Comparison of ENCODE assay signal across 8 mouse cellular contexts in genomic region chr16:22118716-22119501, GRCm38 (mm10). TPM values are rescaled to one million over a fixed set of nuclear protein-coding genes. Genes with fewer than 3 reads are reported as not detected.
DNase-seq lines count a peak whose midpoint lies in the region; ATAC-seq and TF ChIP-seq lines count a peak whose summit lies in the region.

No protein-coding gene starts in this region.

- H3K36me3 ChIP-seq in kidney, postnatal 0 days (ENCODE audit: insufficient read depth, low read length): no peaks in the 10 kb centered on the region
- no peaks in the 10 kb centered on the region for H3K36me3 ChIP-seq in midbrain, embryonic 15.5 days (replicated peaks)

- no peaks in the 10 kb centered on the region for H3K9me3 ChIP-seq in kidney, postnatal 0 days (replicated peaks; ENCODE audit: low read length)
- H3K9me3 ChIP-seq in midbrain, embryonic 15.5 days: no peaks in the 10 kb centered on the region

- no peaks in the 10 kb centered on the region for H3K27me3 ChIP-seq in kidney, postnatal 0 days (ENCODE audit: insufficient read depth, low read length)
- no peaks in the 10 kb centered on the region for H3K27me3 ChIP-seq in midbrain, embryonic 15.5 days (replicated peaks)

- peak overlapping the region; percentile 34; the same call in 1 of the 2 replicates for H3K4me2 ChIP-seq in kidney, postnatal 0 days (ENCODE audit: low read length)
- no peak overlapping the region for H3K4me2 ChIP-seq in midbrain, embryonic 15.5 days

- ATAC-seq in frontal cortex, adult (ENCODE audit: low TSS enrichment): peak; percentile 64
- no peak for ATAC-seq in kidney, postnatal 0 days (replicated peaks; ENCODE audit: low FRiP score, low read depth)
- no peak for ATAC-seq in midbrain, embryonic 15.5 days (replicated peaks)

- WGBS in kidney, postnatal 0 days: 52% methylated on average over 14 of the region's 14 CpGs
- 92% methylated on average over 14 of the region's 14 CpGs for WGBS in midbrain, embryonic 15.5 days

- DNase-seq in lung, postnatal 10 days: peak; percentile 9
- no peak for DNase-seq in lung, postnatal 36 days
- peak; percentile 66 for DNase-seq in kidney, postnatal 0 days (ENCODE audit: low spot score)
- peak; percentile 59 for DNase-seq in thymus, postnatal 14 days
- DNase-seq in cerebellum, adult 9-11 months: no peak
- no peak for DNase-seq in ovary, adult 18-20 months (ENCODE audit: low spot score)

- peaks cover under 1% of the 10 kb centered on the region; the same call in 1 of the 2 replicates for H3K4me1 ChIP-seq in kidney, postnatal 0 days (replicated peaks; ENCODE audit: insufficient read depth, low read length)
- no peaks in the 10 kb centered on the region for H3K4me1 ChIP-seq in midbrain, embryonic 15.5 days

- H3K4me3 ChIP-seq in kidney, postnatal 0 days (replicated peaks; ENCODE audit: low read depth, low read length): no peak overlapping the region
- H3K4me3 ChIP-seq in midbrain, embryonic 15.5 days: no peak overlapping the region

- TF ChIP-seq CTCF in kidney, postnatal 0 days (IDR thresholded peaks at IDR 0.05; ENCODE audit: low read depth): no peak

- no peak overlapping the region for H3K9ac ChIP-seq in kidney, postnatal 0 days (ENCODE audit: low read depth, low read length)
- no peak overlapping the region for H3K9ac ChIP-seq in midbrain, embryonic 15.5 days

- peak overlapping the region; percentile 60; the same call in 1 of the 2 replicates for H3K27ac ChIP-seq in kidney, postnatal 0 days
- no peak overlapping the region for H3K27ac ChIP-seq in midbrain, embryonic 15.5 days

RNA-seq across cellular contexts. Expression of gene Igf2bp2, which starts 44.2 kb away (rescaled TPM):
- 34.8 and 35.0 TPM in 2 replicates for polyA plus RNA-seq in kidney, postnatal 0 days (2015; fragmentation: Nextera tagmentation; extraction: Ambion mirVana)
- 15.1 and 16.6 TPM in 2 replicates for polyA plus RNA-seq in midbrain, embryonic 15.5 days (2015; fragmentation: Nextera tagmentation; extraction: Ambion mirVana)

Comparison
In these comparisons a context has a peak if more than half of its experiments do, and no peak if none do; other contexts are left out.
1. DNase-seq: peak in lung, postnatal 10 days (single experiment), kidney, postnatal 0 days (single experiment) and thymus, postnatal 14 days (single experiment); none in lung, postnatal 36 days (single experiment), cerebellum, adult 9-11 months (single experiment) and ovary, adult 18-20 months (single experiment).